In genomic region chr1:36061211-36061915, GRCm38 (mm10) we compare ENCODE assay signal across 13 mouse cellular contexts. TPM values are rescaled to one million over a fixed set of nuclear protein-coding genes. Genes with fewer than 3 reads are reported as not detected.
DNase-seq lines count a peak whose midpoint lies in the region; ATAC-seq and TF ChIP-seq lines count a peak whose summit lies in the region.
"Had no signal": no experiment of that assay in that cellular context is flagged by ENCODE, and none has a peak within 500 bp of the region (broad histone marks: within the 10 kb centered on the region; RNA-seq: fewer than 3 reads in every experiment).

No protein-coding gene starts in this region.

- H3K27me3 ChIP-seq in heart, embryonic 10.5 days (ENCODE audit: insufficient read depth, poor library complexity, severe bottlenecking) = no peaks in the 10 kb centered on the region
- H3K27me3 ChIP-seq in midbrain, embryonic 10.5 days (ENCODE audit: low read depth, poor library complexity, severe bottlenecking) = peaks cover 8% of the 10 kb centered on the region
- H3K27me3 ChIP-seq in midbrain, embryonic 16.5 days (ENCODE audit: control insufficient read depth, insufficient read depth, low read depth, low read length) = no peaks in the 10 kb centered on the region
- H3K27me3 ChIP-seq in C2C12 (ENCODE audit: control insufficient read depth, insufficient read depth, insufficient read length) = no peaks in the 10 kb centered on the region

- H3K79me2 ChIP-seq in C2C12 (ENCODE audit: control insufficient read depth, insufficient read depth) = no peaks in the 10 kb centered on the region

- no peak for ATAC-seq in midbrain, embryonic 16.5 days

- intact Hi-C loops in heart, postnatal 10 days (cut with DNase I) = loop anchor here (5.0 to 10.0 kb wide), 6 partner anchors 124 to 1167 kb away; partner anchors contain the start of gene Neurl3

- no peak for TF ChIP-seq CTCF in C2C12 (IDR thresholded peaks at IDR 0.05; ENCODE audit: control insufficient read depth, insufficient read depth, insufficient read length)

- H3K9me3 ChIP-seq in heart, embryonic 10.5 days = no peaks in the 10 kb centered on the region
- no peaks in the 10 kb centered on the region for H3K9me3 ChIP-seq in midbrain, embryonic 10.5 days (replicated peaks)
- H3K9me3 ChIP-seq in midbrain, embryonic 16.5 days (replicated peaks; ENCODE audit: control insufficient read depth, low read length, poor library complexity, severe bottlenecking) = no peaks in the 10 kb centered on the region
- H3K9me3 ChIP-seq: liver, embryonic 13.5 days had no signal

- no peaks in the 10 kb centered on the region for H3K79me3 ChIP-seq in C2C12 (ENCODE audit: low read depth)

- WGBS in heart, embryonic 10.5 days = 81% methylated on average over 11 of the region's 11 CpGs
- 75% methylated on average over 11 of the region's 11 CpGs for WGBS in midbrain, embryonic 10.5 days
- 73% methylated on average over 11 of the region's 11 CpGs for WGBS in midbrain, embryonic 16.5 days

- peak overlapping the region; percentile 73; the same call in 1 of the 2 replicates for H3K27ac ChIP-seq in heart, embryonic 10.5 days
- peak overlapping the region; percentile 87 for H3K27ac ChIP-seq in midbrain, embryonic 10.5 days (replicated peaks)
- H3K27ac ChIP-seq in midbrain, embryonic 16.5 days (ENCODE audit: low read length) = no peak overlapping the region
- H3K27ac ChIP-seq: heart, adult 2 months; liver, embryonic 13.5 days had no signal

- H3K4me1 ChIP-seq in heart, embryonic 10.5 days = peaks cover 58% of the 10 kb centered on the region
- peaks cover 73% of the 10 kb centered on the region for H3K4me1 ChIP-seq in midbrain, embryonic 10.5 days
- peaks cover 18% of the 10 kb centered on the region for H3K4me1 ChIP-seq in midbrain, embryonic 16.5 days (ENCODE audit: control insufficient read depth, insufficient read depth, low read length)

- no peak overlapping the region for H3K4me3 ChIP-seq in heart, embryonic 10.5 days
- no peak overlapping the region for H3K4me3 ChIP-seq in midbrain, embryonic 10.5 days
- H3K4me3 ChIP-seq in midbrain, embryonic 16.5 days (ENCODE audit: low read depth, low read length) = no peak overlapping the region
- no peak overlapping the region for H3K4me3 ChIP-seq in C2C12 (ENCODE audit: insufficient read depth, poor library complexity, severe bottlenecking)
- H3K4me3 ChIP-seq: heart, adult 2 months; liver, embryonic 13.5 days had no signal

- H3ac ChIP-seq in C2C12 (ENCODE audit: control insufficient read depth, insufficient read length, low read depth) = no peak overlapping the region

- no peaks in the 10 kb centered on the region for H3K36me3 ChIP-seq in heart, embryonic 10.5 days
- no peaks in the 10 kb centered on the region for H3K36me3 ChIP-seq in midbrain, embryonic 10.5 days
- H3K36me3 ChIP-seq in midbrain, embryonic 16.5 days (ENCODE audit: control insufficient read depth, insufficient read depth, low read length) = no peaks in the 10 kb centered on the region
- H3K36me3 ChIP-seq in C2C12 (ENCODE audit: control insufficient read depth, insufficient read depth) = no peaks in the 10 kb centered on the region
- H3K36me3 ChIP-seq: liver, embryonic 13.5 days had no signal

- no peak overlapping the region for H3K4me2 ChIP-seq in midbrain, embryonic 16.5 days (ENCODE audit: low read length)

- peak; percentile 66 for DNase-seq in heart, embryonic 10.5 days (ENCODE audit: low spot score)
- no peak for DNase-seq in heart, postnatal 10 days
- DNase-seq in midbrain, embryonic 10.5 days (ENCODE audit: low spot score) = no peak
- peak; percentile 96 for DNase-seq in R1 (ENCODE audit: low read depth, low spot score)
- DNase-seq in adrenal gland, postnatal 36 days = no peak
- no peak for DNase-seq in left cerebral cortex, adult 11 months (ENCODE audit: low spot score)
- DNase-seq: adrenal gland, postnatal 10 days; kidney, adult 2 months; thymus, adult 2 months had no signal

- no peak overlapping the region for H3K9ac ChIP-seq in midbrain, embryonic 16.5 days (ENCODE audit: low read depth, low read length)
- H3K9ac ChIP-seq: liver, embryonic 13.5 days had no signal

TF ChIP-seq in C2C12, 6 proteins besides CTCF, POLR2A, EP300 and RAD21:
- no peak for TF ChIP-seq MYOG (IDR thresholded peaks at IDR 0.05; ENCODE audit: control insufficient read depth, extremely low read depth, insufficient read length)
- TF ChIP-seq CEBPB (IDR thresholded peaks at IDR 0.05; ENCODE audit: low read depth) = peak; percentile 36
- TF ChIP-seq USF1 (IDR thresholded peaks at IDR 0.05; ENCODE audit: low read depth) = no peak
- TF ChIP-seq MAX (IDR thresholded peaks at IDR 0.05) = no peak
- TF ChIP-seq MYOD1 (IDR thresholded peaks at IDR 0.05; ENCODE audit: control insufficient read depth, insufficient read length, low read depth) = peak; percentile 27

RNA-seq across cellular contexts. Expression of gene Hs6st1, which starts 6.8 kb away (rescaled TPM):
- 3.5 and 5.7 TPM in 2 replicates for polyA plus RNA-seq in heart, embryonic 10.5 days (2016; fragmentation: Nextera tagmentation; extraction: Ambion mirVana)
- total RNA-seq in heart, postnatal 10 days (2021) = 10 to 100 TPM; 26.4 to 35.1 TPM
- polyA plus RNA-seq in midbrain, embryonic 10.5 days (2016; fragmentation: Nextera tagmentation; extraction: Ambion mirVana) = 4.9 and 5.4 TPM in 2 replicates
- 9.4 and 10.8 TPM in 2 replicates for polyA plus RNA-seq in midbrain, embryonic 16.5 days (2015; fragmentation: Nextera tagmentation; extraction: Ambion mirVana)
- polyA plus RNA-seq in C2C12 (2012; fragmentation: generic; extraction: Trizol) = 45.0 TPM
- total RNA-seq in adrenal gland, postnatal 36 days (2021) = 100 to 1,000 TPM in 1 of 2 experiments, 10 to 100 TPM in 1; 63.7 to 140 TPM

Comparison
In these comparisons a context has a peak if more than half of its experiments do, and no peak if none do; other contexts are left out.
1. DNase-seq: peak in heart, embryonic 10.5 days (single experiment) and R1 (single experiment); none in heart, postnatal 10 days (0 of 2), midbrain, embryonic 10.5 days (single experiment), adrenal gland, postnatal 36 days (0 of 2) and left cerebral cortex, adult 11 months (single experiment).